Mouse (Mus musculus) embryonic facial prominence, embryonic 15.5 days (tissue): ENCODE results near the gene Rdm1. TPM values are rescaled to one million over a fixed set of nuclear protein-coding genes. Genes with fewer than 3 reads are reported as not detected.

Source experiments
- polyA plus RNA-seq: library from polyadenylated mRNA; unstranded; fragments of >200 nt; fragmentation: Nextera tagmentation; extraction: Ambion mirVana; gene quantifications from 2 replicates; pipeline ENCODE4 v1.2.1, GENCODE M21; 2015

Rdm1 gene
- polyA plus RNA-seq, 1 experiment from 2014 or later = 54.6 TPM

Other genes starting within 250 kb of the Rdm1 start
- gene Aarsd1, start 209.6 kb upstream of the Rdm1 start, polyA plus RNA-seq = 63.4 and 65.6 TPM in 2 replicates
- 9.7 and 11.4 TPM in 2 replicates for gene Gm27029, start 202.4 kb upstream of the Rdm1 start, polyA plus RNA-seq
- gene Rundc1, start 202.1 kb upstream of the Rdm1 start, polyA plus RNA-seq = 21.6 and 23.4 TPM in 2 replicates
- gene Ptges3l, start 201.9 kb upstream of the Rdm1 start, polyA plus RNA-seq = 19.8 and 22.1 TPM in 2 replicates
- gene Rpl27, start 184.9 kb upstream of the Rdm1 start, polyA plus RNA-seq = 306 and 328 TPM in 2 replicates
- 17.8 and 21.6 TPM in 2 replicates for gene Ifi35, start 178.8 kb upstream of the Rdm1 start, polyA plus RNA-seq
- 12.1 and 13.5 TPM in 2 replicates for gene Rnd2, start 162.2 kb upstream of the Rdm1 start, polyA plus RNA-seq
- gene Vat1, start 161.0 kb upstream of the Rdm1 start, polyA plus RNA-seq = 59.3 and 61.8 TPM in 2 replicates
- 8.1 and 8.8 TPM in 2 replicates for gene Brca1, start 75.2 kb upstream of the Rdm1 start, polyA plus RNA-seq
- 72.9 and 73.6 TPM in 2 replicates for gene Nbr1, start 75.0 kb upstream of the Rdm1 start, polyA plus RNA-seq
- 7.5 and 9.6 TPM in 2 replicates for gene Tmem106a, start 45.0 kb upstream of the Rdm1 start, polyA plus RNA-seq
- not detected in 2 replicates for gene Gm11634, start 27.9 kb upstream of the Rdm1 start, polyA plus RNA-seq
- gene Arl4d, start 38.3 kb downstream of the Rdm1 start, polyA plus RNA-seq = 6.0 and 6.9 TPM in 2 replicates
- gene Dhx8, start 105.7 kb downstream of the Rdm1 start, polyA plus RNA-seq = 32.4 and 36.4 TPM in 2 replicates
- 11.1 and 15.1 TPM in 2 replicates for gene Etv4, start 158.2 kb downstream of the Rdm1 start, polyA plus RNA-seq